Mouse (Mus musculus) left cerebral cortex, postnatal 36 days (tissue): ENCODE data around the gene Fbxl19. TPM values are rescaled to one million over a fixed set of nuclear protein-coding genes. Genes with fewer than 3 reads are reported as not detected.
"Not testable (repeated sequence)": the region's sequence is repeated elsewhere in the genome, so short reads cannot be mapped to it uniquely, and the experiment has no call there.

ENCODE experiments used
- DNase-seq, 2 experiments: peaks; one replicate each; pipeline ENCODE4 v3.0.0; 2021 to 2022; ENCODE audit warnings: low spot score in 2 of 2, mixed read lengths in 1 of 2
- intact Hi-C: fragments of 180-260 bp; cut with DNase I; formaldehyde crosslinking; loops from one replicate; pipeline ENCODE4 v1.15.1; 2025
- total RNA-seq, 2 experiments: library from RNA; stranded (reverse); gene quantifications; 2 replicates each; pipeline ENCODE4 v1.2.3; 2021

The Fbxl19 gene
- total RNA-seq, 2 experiments from 2014 or later: 73.2 to 84.6 TPM

- intact Hi-C loops: no loop called here
- no peak for DNase-seq
These were observed 18.9 kb upstream of the Fbxl19 start for GRCm38 (mm10) chr7:127725490-127725889.

GRCm38 (mm10) chr7:127725924-127726323, 18.4 kb upstream of the Fbxl19 start:
- no peak for DNase-seq
- intact Hi-C loops: no loop called here

- intact Hi-C loops: no loop called here
These were observed 16.4 kb upstream of the Fbxl19 start for GRCm38 (mm10) chr7:127727898-127728297.

GRCm38 (mm10) chr7:127730170-127730569, 14.2 kb upstream of the Fbxl19 start:
- DNase-seq: no peak
- intact Hi-C loops: no loop called here

More at GRCm38 (mm10) chr7:127727898-127728297, 16.4 kb upstream of the Fbxl19 start:
- no peak for DNase-seq

GRCm38 (mm10) chr7:127732066-127732465, 12.3 kb upstream of the Fbxl19 start, which contains the start of gene Ctf2:
TSS of gene Ctf2 (minus strand) at chr7:127732166.
- intact Hi-C loops, DNase-seq: not testable (repeated sequence)

- peak; percentile 93 to 94 for DNase-seq
- intact Hi-C loops: loop anchor here (1.0 kb wide), 1 partner anchor 32 kb away; no protein-coding TSS in a partner anchor
These were observed 908 bp downstream of the Fbxl19 start for GRCm38 (mm10) chr7:127745251-127745651.

- peak; percentile 96 to 98 for DNase-seq
- intact Hi-C loops: loop anchor here (1.0 kb wide), 1 partner anchor 31 kb away; no protein-coding TSS in a partner anchor
These were observed 1.5 kb downstream of the Fbxl19 start for GRCm38 (mm10) chr7:127745652-127746493.

- no peak for DNase-seq
- intact Hi-C loops: no loop called here
These were observed 2.5 kb downstream of the Fbxl19 start for GRCm38 (mm10) chr7:127746494-127747491.

GRCm38 (mm10) chr7:127747559-127748234, 3.4 kb downstream of the Fbxl19 start:
- intact Hi-C loops: no loop called here

GRCm38 (mm10) chr7:127748235-127748560, 3.9 kb downstream of the Fbxl19 start:
- no peak for DNase-seq
- intact Hi-C loops: no loop called here

More at GRCm38 (mm10) chr7:127747559-127748234, 3.4 kb downstream of the Fbxl19 start:
- DNase-seq: no peak

- DNase-seq: peak in 1 of 2 experiments; percentile 66
- intact Hi-C loops: no loop called here
These were observed 6.1 kb downstream of the Fbxl19 start for GRCm38 (mm10) chr7:127750131-127751127.

- intact Hi-C loops: no loop called here
- no peak for DNase-seq
These were observed 7.3 kb downstream of the Fbxl19 start for GRCm38 (mm10) chr7:127751619-127752018.

GRCm38 (mm10) chr7:127752069-127752468, 7.7 kb downstream of the Fbxl19 start:
- no peak for DNase-seq
- intact Hi-C loops: no loop called here

GRCm38 (mm10) chr7:127753158-127753557, 8.8 kb downstream of the Fbxl19 start:
- no peak for DNase-seq
- intact Hi-C loops: no loop called here

GRCm38 (mm10) chr7:127753741-127754140, 9.4 kb downstream of the Fbxl19 start:
- intact Hi-C loops: no loop called here
- no peak for DNase-seq

GRCm38 (mm10) chr7:127759716-127760115, 15.4 kb downstream of the Fbxl19 start:
- intact Hi-C loops: no loop called here
- no peak for DNase-seq

- intact Hi-C loops: no loop called here
- DNase-seq: no peak
These were observed 16.1 kb downstream of the Fbxl19 start for GRCm38 (mm10) chr7:127760478-127760877.

- DNase-seq: no peak
- intact Hi-C loops: no loop called here
These were observed 16.7 kb downstream of the Fbxl19 start for GRCm38 (mm10) chr7:127761026-127761425.
